Mouse (Mus musculus) cerebellum, adult 2 months (tissue): ENCODE data around the gene Exoc2.

Experiments used
- CTCF ChIP-seq: fragments of 200-500 bp; IDR thresholded peaks from 2 replicates; pipeline ENCODE4 v1.5.1; 2011; ENCODE audit warnings: low read depth, mild to moderate bottlenecking, control low read depth, low read length, moderate library complexity, borderline replicate concordance; ENCODE audit not compliant: insufficient read depth
- POLR2A ChIP-seq: fragments of 200-500 bp; IDR thresholded peaks from 2 replicates; pipeline ENCODE4 v1.6.1; 2011; ENCODE audit warnings: low read length, control low read depth, borderline replicate concordance; ENCODE audit not compliant: insufficient read depth

GRCm38 (mm10) chr13:30848001-30848400, 125.9 kb downstream of the Exoc2 start:
- TF ChIP-seq CTCF (no peak), POLR2A (no peak)
